Mouse (Mus musculus) gastrocnemius, postnatal 10 days (tissue): ENCODE measurements around the gene Gatd1. TPM values are rescaled to one million over a fixed set of nuclear protein-coding genes. Genes with fewer than 3 reads are reported as not detected.
"Not testable (repeated sequence)": the region's sequence is repeated elsewhere in the genome, so short reads cannot be mapped to it uniquely, and the experiment has no call there.

ENCODE experiments used
- DNase-seq: peaks from one replicate; pipeline ENCODE4 v3.0.0; 2021; ENCODE audit warnings: mixed read lengths
- total RNA-seq, 2 experiments: library from RNA; stranded (reverse); gene quantifications; 2 replicates each; pipeline ENCODE4 v1.2.3; 2021

The Gatd1 gene
- total RNA-seq, 2 experiments from 2014 or later, result 12.1 to 13.5 TPM

DNA sequence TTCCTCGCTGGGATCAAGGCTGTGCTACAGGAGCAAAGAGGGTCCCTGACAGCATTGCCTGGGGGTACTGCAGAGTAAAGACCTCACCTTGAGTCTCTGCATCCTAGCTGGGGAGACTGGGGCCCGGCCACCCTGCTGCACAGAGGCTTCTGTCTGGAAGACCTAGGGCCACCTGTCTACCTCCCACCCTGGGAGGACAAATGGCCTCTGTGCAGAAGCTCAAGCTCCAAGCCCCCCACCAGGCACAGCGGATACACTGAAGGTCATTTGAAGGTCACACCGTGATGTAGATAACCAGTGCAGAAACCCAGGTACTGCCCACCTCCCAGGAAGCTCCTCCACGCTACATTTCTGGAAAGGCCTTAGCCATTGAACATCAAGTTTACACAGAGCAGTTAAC lies 14.8 kb upstream of the Gatd1 start:
- no peak for DNase-seq

- DNase-seq, result no peak
Observed at GRCm38 (mm10) chr7:141426948-141427730, 13.2 kb upstream of the Gatd1 start.

- DNase-seq, result no peak
Observed at GRCm38 (mm10) chr7:141423811-141424210, 9.9 kb upstream of the Gatd1 start.

DNA sequence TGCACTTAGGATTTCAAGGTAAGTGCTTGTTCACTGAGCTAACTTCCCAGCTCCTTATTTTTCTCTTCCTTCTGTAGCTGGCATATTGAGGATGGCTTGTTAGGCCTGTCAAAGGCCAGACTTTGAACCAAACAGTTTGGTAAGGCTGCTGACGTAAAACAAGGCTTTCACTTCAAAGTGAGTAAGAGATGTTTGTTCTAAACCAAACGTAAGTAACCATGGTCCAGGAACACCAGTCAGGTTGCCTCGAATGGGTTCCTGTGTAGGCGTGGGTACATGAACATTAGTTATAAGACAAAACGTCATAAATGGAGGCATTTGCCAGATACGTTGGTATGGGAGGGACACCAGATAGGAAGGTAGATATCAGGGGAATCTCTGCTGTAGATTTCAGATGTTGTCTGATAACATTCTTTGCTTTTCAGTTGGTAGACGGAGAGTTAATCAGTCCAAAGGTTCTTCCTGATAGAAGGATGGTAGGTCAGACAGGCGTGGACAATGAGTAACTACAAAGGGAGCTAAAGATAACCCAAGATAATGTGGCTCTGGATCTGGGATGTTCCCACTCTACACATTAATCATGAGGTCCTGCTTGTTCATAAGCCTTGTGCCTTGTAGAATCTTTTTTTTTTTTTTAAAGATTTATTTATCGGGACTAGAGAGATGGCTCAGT lies 6.2 kb upstream of the Gatd1 start:
- no peak for DNase-seq

DNA sequence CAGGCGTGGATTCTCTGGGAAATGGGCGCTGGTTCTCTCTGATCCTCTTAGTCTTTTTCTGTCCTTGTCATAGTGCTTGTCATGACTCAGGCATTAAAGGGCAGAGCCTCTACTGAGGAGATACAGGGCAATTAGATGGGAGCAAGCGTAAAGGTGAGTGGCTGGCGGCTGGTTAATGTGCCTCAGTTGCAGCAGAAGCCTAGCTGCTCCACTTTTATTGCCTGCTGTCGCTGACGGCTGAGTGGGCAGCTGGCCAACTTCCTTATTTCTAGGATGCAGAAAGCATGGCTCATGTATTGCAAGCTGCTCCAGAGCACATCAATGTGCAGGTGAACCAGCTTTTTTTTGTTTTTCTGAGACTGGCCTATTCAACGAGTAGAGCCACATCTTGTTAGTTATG lies 5.0 kb upstream of the Gatd1 start:
- DNase-seq, result no peak

GRCm38 (mm10) chr7:141417731-141418681 lies 4.1 kb upstream of the Gatd1 start:
- no peak for DNase-seq

DNA sequence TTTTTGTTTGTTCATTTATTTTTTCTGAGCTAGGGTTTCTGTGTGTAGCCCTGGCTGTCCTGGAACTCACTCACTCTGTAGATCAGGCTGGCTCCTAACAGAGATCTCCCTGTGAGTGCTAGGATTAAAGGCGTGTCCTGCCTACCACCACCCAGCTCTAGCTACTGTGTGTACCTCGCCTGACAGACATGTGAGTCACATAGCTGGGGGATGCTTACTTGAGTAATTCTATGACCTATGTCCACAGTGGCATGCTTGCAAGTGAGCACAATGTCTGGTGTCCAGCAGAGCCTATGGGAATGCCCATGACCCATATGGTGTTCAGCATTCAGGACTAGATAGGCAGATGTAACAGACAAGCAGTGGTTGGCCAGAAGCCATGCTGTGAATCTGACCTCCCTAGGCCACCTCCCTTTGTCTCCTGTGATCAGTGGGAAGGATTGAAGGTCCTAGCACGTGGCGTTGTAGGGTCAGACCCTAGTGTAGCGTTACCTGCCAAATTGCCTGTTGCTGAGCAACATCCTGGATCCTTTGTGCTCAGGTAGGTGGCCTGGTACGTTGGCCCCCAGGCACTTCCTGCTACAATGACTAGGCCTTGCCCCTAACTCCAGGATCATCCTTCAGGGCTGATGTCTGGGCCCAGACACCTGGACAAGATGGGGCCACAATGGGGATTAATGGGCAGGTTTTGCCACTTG lies 2.4 kb upstream of the Gatd1 start:
- DNase-seq, result no peak

DNA sequence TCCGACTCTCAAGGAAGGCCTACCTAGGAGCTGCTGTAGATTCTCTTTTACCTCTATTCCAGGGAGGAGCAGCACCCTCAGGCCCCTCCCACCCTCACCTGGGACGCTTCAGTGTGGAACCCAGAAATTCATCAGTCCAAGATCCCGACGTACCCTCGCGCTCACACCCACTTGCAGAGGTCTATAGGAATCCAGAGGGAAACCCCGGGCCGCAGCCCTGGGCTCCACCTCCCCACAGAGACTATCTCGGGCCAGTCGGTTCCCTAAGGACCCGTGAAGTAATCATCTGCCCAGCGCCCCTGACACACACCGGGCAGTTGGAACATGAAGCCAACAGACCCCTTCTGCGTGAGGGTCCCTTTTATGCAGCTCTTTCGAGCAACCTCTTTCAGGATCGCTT lies 605 bp downstream of the Gatd1 start:
- no peak for DNase-seq

GRCm38 (mm10) chr7:141411667-141412066 lies 2.3 kb downstream of the Gatd1 start:
- DNase-seq, result no peak

- DNase-seq, result no peak
Observed at GRCm38 (mm10) chr7:141410631-141411030, 3.3 kb downstream of the Gatd1 start.

- peak; percentile 88 for DNase-seq
Observed at GRCm38 (mm10) chr7:141408833-141409232, 5.1 kb downstream of the Gatd1 start.

GRCm38 (mm10) chr7:141407670-141408069 lies 6.3 kb downstream of the Gatd1 start:
- not testable (repeated sequence) for DNase-seq

GRCm38 (mm10) chr7:141405466-141405865 lies 8.5 kb downstream of the Gatd1 start:
- DNase-seq, result no peak

GRCm38 (mm10) chr7:141403305-141403704 lies 10.6 kb downstream of the Gatd1 start:
- peak; percentile 60 for DNase-seq

DNA sequence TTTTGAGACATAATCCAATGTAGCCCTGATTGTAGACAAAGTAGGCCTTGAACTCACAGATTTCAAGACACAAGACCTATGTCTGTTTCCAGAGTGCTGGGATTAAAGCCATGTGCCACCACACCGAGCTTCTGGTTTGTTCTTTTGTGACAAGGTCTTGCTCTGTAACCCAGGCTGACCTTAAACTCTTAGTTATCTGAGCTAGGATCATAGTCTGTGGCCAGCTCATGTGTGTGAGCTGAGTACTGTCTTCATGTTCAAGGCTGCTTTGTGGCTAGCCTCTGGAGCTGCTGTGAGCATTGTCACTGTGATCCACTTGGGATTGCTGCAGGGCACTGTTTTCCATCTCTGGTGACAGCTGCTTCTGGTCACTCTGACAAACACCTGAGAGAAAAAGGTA lies 18.6 kb downstream of the Gatd1 start:
- DNase-seq, result no peak

DNA sequence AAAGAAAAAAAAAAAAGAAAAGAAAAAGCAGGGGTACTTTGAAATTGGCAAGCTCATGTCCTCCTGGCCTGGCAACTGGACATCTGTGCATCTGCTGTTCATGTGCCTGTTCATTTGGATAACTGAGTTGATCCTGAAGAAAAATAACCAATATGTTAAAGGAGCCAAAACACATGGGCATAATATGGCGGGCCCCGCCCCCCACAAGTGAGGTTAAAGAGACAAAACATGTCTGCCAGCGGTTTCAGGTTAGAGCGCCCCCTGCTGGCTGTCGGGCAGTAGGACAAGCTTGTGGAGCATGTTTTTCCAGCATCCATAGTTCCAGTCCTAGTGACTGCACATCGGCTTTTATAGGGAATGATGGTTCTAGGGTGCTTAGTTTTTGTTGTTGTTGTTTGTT lies 19.2 kb downstream of the Gatd1 start:
- DNase-seq, result peak; percentile 75

- DNase-seq, result no peak
Observed at GRCm38 (mm10) chr7:141394158-141394557, 19.8 kb downstream of the Gatd1 start.

- no peak for DNase-seq
Observed at GRCm38 (mm10) chr7:141392552-141393222, 21.2 kb downstream of the Gatd1 start.

DNA sequence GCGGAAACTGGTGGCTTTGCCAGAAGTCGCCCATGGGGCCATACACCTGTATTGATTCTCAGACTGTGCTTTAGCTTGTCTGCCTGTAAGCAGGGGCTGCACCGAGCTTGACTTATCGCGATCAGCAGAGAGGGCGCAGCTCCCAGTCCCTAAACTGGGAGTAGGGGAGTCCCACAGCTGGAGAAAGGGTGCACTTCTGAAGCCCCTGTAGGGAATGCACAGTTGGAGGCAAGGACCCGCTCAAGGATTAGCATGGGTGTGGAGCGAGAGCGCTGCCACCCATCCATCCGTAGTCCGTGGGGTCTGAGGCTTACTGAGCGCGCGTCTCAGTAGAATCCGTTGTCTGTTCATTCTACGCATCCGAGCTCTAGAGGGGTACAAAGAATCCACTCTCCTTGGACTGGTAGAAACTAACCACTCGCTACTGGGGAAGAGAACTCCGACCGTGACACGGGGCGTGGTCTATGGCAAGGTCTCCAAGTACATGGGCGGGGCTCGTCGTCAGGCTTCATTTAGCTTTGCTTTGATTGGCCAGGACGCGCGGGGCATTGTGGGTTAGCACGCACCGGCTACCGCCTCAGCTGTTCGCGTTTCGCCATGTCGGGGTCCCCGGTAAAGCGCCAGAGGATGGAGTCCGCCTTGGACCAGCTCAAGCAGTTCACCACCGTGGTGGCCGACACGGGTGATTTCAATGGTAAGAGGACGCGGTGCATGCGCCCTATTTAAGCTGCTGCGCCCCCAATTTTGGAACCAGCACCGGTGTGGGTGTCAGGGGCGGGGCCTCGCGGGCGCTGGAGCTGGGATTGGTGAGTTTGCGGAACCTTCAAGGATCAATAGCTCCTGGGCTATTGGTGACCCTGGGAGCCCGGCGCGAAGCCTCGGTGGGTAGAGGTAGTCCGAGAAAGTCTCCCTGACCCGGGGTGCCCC lies 22.0 kb downstream of the Gatd1 start, which contains the start of gene Taldo1:
Gene Taldo1 (plus strand): TSS at position 575 of the 927 bp plus-strand sequence.
- peak; percentile 95 for DNase-seq
